Mouse (Mus musculus): Measurements from ENCODE around the gene Dcxr. TPM values are rescaled to one million over a fixed set of nuclear protein-coding genes. Genes with fewer than 3 reads are reported as not detected.
"Not testable (repeated sequence)": the region's sequence is repeated elsewhere in the genome, so short reads cannot be mapped to it uniquely, and the experiment has no call there.

Gene Dcxr
- polyA plus RNA-seq, 1 experiment from 2014 or later = 11.8 TPM

GRCm38 (mm10) chr11:120731858-120732680 lies 5.0 kb upstream of the Dcxr start, which contains the start of gene Cbr2:
TSS of gene Cbr2 (minus strand) at chr11:120732114.
- no peak for ATAC-seq (replicated peaks; ENCODE audit: low FRiP score)
- no peak within 1 kb of the TSS for H3K4me3 ChIP-seq (ENCODE audit: low read depth, low read length)
- H3K9me3 ChIP-seq (ENCODE audit: control insufficient read depth, low read length) = no peaks in the 10 kb centered on the region
- WGBS = 82% methylated on average over 12 of the region's 12 CpGs
- H3K4me2 ChIP-seq (ENCODE audit: low read depth, low read length, severe bottlenecking) = no peak within 1 kb of the TSS
- no peaks in the 10 kb centered on the region for H3K36me3 ChIP-seq (ENCODE audit: control insufficient read depth, insufficient read depth, low read length)
- H3K4me1 ChIP-seq (replicated peaks; ENCODE audit: control insufficient read depth, insufficient read depth, low read length) = no peaks in the 10 kb centered on the region; the same call in 1 of the 2 replicates
- no peak within 1 kb of the TSS for H3K9ac ChIP-seq (ENCODE audit: low read length)
- no peak within 1 kb of the TSS for H3K27ac ChIP-seq (ENCODE audit: low read depth, low read length)
- no peaks in the 10 kb centered on the region; the same call in 1 of the 2 replicates for H3K27me3 ChIP-seq (ENCODE audit: control insufficient read depth, insufficient read depth, low read length)
- DNase-seq (ENCODE audit: low spot score) = no peak

- no peak overlapping the region for H3K4me2 ChIP-seq (ENCODE audit: low read depth, low read length, severe bottlenecking)
- 97% methylated on average over 1 of the region's 1 CpGs for WGBS
- no peaks in the 10 kb centered on the region for H3K36me3 ChIP-seq (ENCODE audit: control insufficient read depth, insufficient read depth, low read length)
- no peak for DNase-seq (ENCODE audit: low spot score)
- no peak overlapping the region for H3K9ac ChIP-seq (ENCODE audit: low read length)
- no peak overlapping the region for H3K4me3 ChIP-seq (ENCODE audit: low read depth, low read length)
- no peaks in the 10 kb centered on the region; the same call in 1 of the 2 replicates for H3K27me3 ChIP-seq (ENCODE audit: control insufficient read depth, insufficient read depth, low read length)
- no peak overlapping the region for H3K27ac ChIP-seq (ENCODE audit: low read depth, low read length)
- no peak for ATAC-seq (replicated peaks; ENCODE audit: low FRiP score)
- no peaks in the 10 kb centered on the region for H3K9me3 ChIP-seq (ENCODE audit: control insufficient read depth, low read length)
- peaks cover 3% of the 10 kb centered on the region; the same call in 1 of the 2 replicates for H3K4me1 ChIP-seq (replicated peaks; ENCODE audit: control insufficient read depth, insufficient read depth, low read length)
Measured at GRCm38 (mm10) chr11:120731395-120731794, 4.3 kb upstream of the Dcxr start.

- Histone ChIP-seq H3K9me3 (ENCODE audit: control insufficient read depth, low read length) (no peaks in the 10 kb centered on the region), H3K4me1 (replicated peaks; ENCODE audit: control insufficient read depth, insufficient read depth, low read length) (peaks cover 3% of the 10 kb centered on the region; the same call in 1 of the 2 replicates), H3K4me3 (ENCODE audit: low read depth, low read length) (no peak overlapping the region), H3K36me3 (ENCODE audit: control insufficient read depth, insufficient read depth, low read length) (no peaks in the 10 kb centered on the region), H3K4me2 (ENCODE audit: low read depth, low read length, severe bottlenecking) (no peak overlapping the region), H3K9ac (ENCODE audit: low read length) (no peak overlapping the region), H3K27me3 (ENCODE audit: control insufficient read depth, insufficient read depth, low read length) (no peaks in the 10 kb centered on the region; the same call in 1 of the 2 replicates), H3K27ac (ENCODE audit: low read depth, low read length) (no peak overlapping the region)
- WGBS = 83% methylated on average over 10 of the region's 10 CpGs
- no peak for ATAC-seq (replicated peaks; ENCODE audit: low FRiP score)
- DNase-seq (ENCODE audit: low spot score) = no peak
Measured at GRCm38 (mm10) chr11:120730331-120730870, 3.3 kb upstream of the Dcxr start.

- DNase-seq (ENCODE audit: low spot score) (peak; percentile 79), ATAC-seq (replicated peaks; ENCODE audit: low FRiP score) (0 out of 2 replicates have a peak, but pooled peaks have one; percentile 49)
- peak overlapping the region; percentile 19; the same call in 1 of the 2 replicates for H3K4me2 ChIP-seq (ENCODE audit: low read depth, low read length, severe bottlenecking)
- not testable (repeated sequence) for H3K4me1 ChIP-seq (replicated peaks; ENCODE audit: control insufficient read depth, insufficient read depth, low read length); H3K9me3 ChIP-seq (ENCODE audit: control insufficient read depth, low read length); H3K36me3 ChIP-seq (ENCODE audit: control insufficient read depth, insufficient read depth, low read length); H3K27ac ChIP-seq (ENCODE audit: low read depth, low read length); H3K4me3 ChIP-seq (ENCODE audit: low read depth, low read length); H3K27me3 ChIP-seq (ENCODE audit: control insufficient read depth, insufficient read depth, low read length)
- peak overlapping the region; percentile 20; the same call in 1 of the 2 replicates for H3K9ac ChIP-seq (ENCODE audit: low read length)
- 2% methylated on average over 18 of the region's 21 CpGs for WGBS
Measured at GRCm38 (mm10) chr11:120729432-120730050, 2.5 kb upstream of the Dcxr start.

- Histone ChIP-seq H3K27me3 (ENCODE audit: control insufficient read depth, insufficient read depth, low read length) (no peaks in the 10 kb centered on the region; the same call in 1 of the 2 replicates), H3K4me3 (ENCODE audit: low read depth, low read length) (no peak overlapping the region)
- 71% methylated on average over 11 of the region's 11 CpGs for WGBS
Measured at GRCm38 (mm10) chr11:120728530-120729240, 1.6 kb upstream of the Dcxr start.

GRCm38 (mm10) chr11:120727564-120727963 lies 483 bp upstream of the Dcxr start:
- Histone ChIP-seq H3K36me3 (ENCODE audit: control insufficient read depth, insufficient read depth, low read length) (no peaks in the 10 kb centered on the region), H3K27me3 (ENCODE audit: control insufficient read depth, insufficient read depth, low read length) (no peaks in the 10 kb centered on the region; the same call in 1 of the 2 replicates), H3K9me3 (ENCODE audit: control insufficient read depth, low read length) (no peaks in the 10 kb centered on the region), H3K9ac (ENCODE audit: low read length) (no peak overlapping the region), H3K4me3 (ENCODE audit: low read depth, low read length) (no peak overlapping the region), H3K4me1 (replicated peaks; ENCODE audit: control insufficient read depth, insufficient read depth, low read length) (peaks cover 3% of the 10 kb centered on the region; the same call in 1 of the 2 replicates), H3K4me2 (ENCODE audit: low read depth, low read length, severe bottlenecking) (peak overlapping the region; percentile 87; the same call in 1 of the 2 replicates), H3K27ac (ENCODE audit: low read depth, low read length) (no peak overlapping the region)
- WGBS = 63% methylated on average over 11 of the region's 12 CpGs
- DNase-seq (ENCODE audit: low spot score) (no peak), ATAC-seq (replicated peaks; ENCODE audit: low FRiP score) (no peak)

More at GRCm38 (mm10) chr11:120728530-120729240, 1.6 kb upstream of the Dcxr start:
- H3K4me2 ChIP-seq (ENCODE audit: low read depth, low read length, severe bottlenecking) = no peak overlapping the region
- no peak overlapping the region for H3K9ac ChIP-seq (ENCODE audit: low read length)
- no peak overlapping the region for H3K27ac ChIP-seq (ENCODE audit: low read depth, low read length)
- H3K36me3 ChIP-seq (ENCODE audit: control insufficient read depth, insufficient read depth, low read length) = no peaks in the 10 kb centered on the region
- H3K4me1 ChIP-seq (replicated peaks; ENCODE audit: control insufficient read depth, insufficient read depth, low read length) = peaks cover 3% of the 10 kb centered on the region; the same call in 1 of the 2 replicates
- DNase-seq (ENCODE audit: low spot score) (no peak), ATAC-seq (replicated peaks; ENCODE audit: low FRiP score) (no peak)
- no peaks in the 10 kb centered on the region for H3K9me3 ChIP-seq (ENCODE audit: control insufficient read depth, low read length)

- WGBS = 17% methylated on average over 33 of the region's 36 CpGs
- H3K27ac ChIP-seq (ENCODE audit: low read depth, low read length) = no peak overlapping the region
Measured at GRCm38 (mm10) chr11:120726243-120727168, 575 bp downstream of the Dcxr start.

More at GRCm38 (mm10) chr11:120726243-120727168, 575 bp downstream of the Dcxr start:
- Histone ChIP-seq H3K9me3 (ENCODE audit: control insufficient read depth, low read length) (no peaks in the 10 kb centered on the region), H3K4me1 (replicated peaks; ENCODE audit: control insufficient read depth, insufficient read depth, low read length) (peaks cover 9% of the 10 kb centered on the region), H3K9ac (ENCODE audit: low read length) (peak overlapping the region; percentile 48), H3K4me2 (ENCODE audit: low read depth, low read length, severe bottlenecking) (peak overlapping the region; percentile 87), H3K36me3 (ENCODE audit: control insufficient read depth, insufficient read depth, low read length) (no peaks in the 10 kb centered on the region), H3K27me3 (ENCODE audit: control insufficient read depth, insufficient read depth, low read length) (peaks cover 10% of the 10 kb centered on the region), H3K4me3 (ENCODE audit: low read depth, low read length) (peak overlapping the region; percentile 50)
- no peak for DNase-seq (ENCODE audit: low spot score)
- peak; percentile 47 for ATAC-seq (replicated peaks; ENCODE audit: low FRiP score)

All from forebrain, embryonic 11.5 days (tissue).